Mouse (Mus musculus) liver, postnatal 0 days (tissue): Measurements from ENCODE around the gene Ocel1. TPM values are rescaled to one million over a fixed set of nuclear protein-coding genes. Genes with fewer than 3 reads are reported as not detected.

Experiments used
- ATAC-seq: fragments of 200-750 bp; cut with Nextera tagmentation; 2 replicates; pipeline ENCODE4 v1.8.0; 2017; ENCODE audit warnings: mild to moderate bottlenecking, moderate library complexity
- DNase-seq: peaks from one replicate; pipeline ENCODE4 v3.0.0-alpha.2; 2016
- H3K27ac ChIP-seq: fragments of 300-500 bp; sonication (generic); 2 replicates; pipeline ENCODE4 v1.5.1; 2014; ENCODE audit warnings: antibody characterized with exemption, moderate library complexity, mild to moderate bottlenecking, low read depth
- H3K27me3 ChIP-seq: fragments of 300-500 bp; sonication (generic); 2 replicates; pipeline ENCODE4 v1.6.1; 2014; ENCODE audit warnings: low read length, control low read depth, mixed read lengths; ENCODE audit not compliant: insufficient read depth
- H3K36me3 ChIP-seq: fragments of 300-500 bp; sonication (generic); replicated peaks from 2 replicates; pipeline ENCODE4 v1.6.1; 2014; ENCODE audit warnings: mild to moderate bottlenecking, control low read depth, low read length, moderate library complexity, mixed read lengths; ENCODE audit not compliant: insufficient read depth
- H3K4me1 ChIP-seq: fragments of 300-500 bp; sonication (generic); 2 replicates; pipeline ENCODE4 v1.6.1; 2014; ENCODE audit warnings: antibody characterized with exemption, mild to moderate bottlenecking, control low read depth; ENCODE audit not compliant: insufficient read depth
- H3K4me2 ChIP-seq: fragments of 300-500 bp; sonication (generic); 2 replicates; pipeline ENCODE4 v1.6.1; 2014; ENCODE audit warnings: low read depth, mild to moderate bottlenecking, low read length, moderate library complexity, mixed read lengths
- H3K4me3 ChIP-seq: fragments of 300-500 bp; sonication (generic); 2 replicates; pipeline ENCODE4 v1.5.1; 2014; ENCODE audit warnings: low read depth, low read length
- H3K9ac ChIP-seq: fragments of 300-500 bp; sonication (generic); replicated peaks from 2 replicates; pipeline ENCODE4 v1.6.1; 2014; ENCODE audit warnings: mild to moderate bottlenecking, moderate library complexity
- H3K9me3 ChIP-seq: fragments of 300-500 bp; sonication (generic); 2 replicates; pipeline ENCODE4 v1.6.1; 2016; ENCODE audit warnings: mild to moderate bottlenecking, control low read depth, low read length, mixed read lengths
- CTCF ChIP-seq: sonication (generic); IDR thresholded peaks from 2 replicates; pipeline ENCODE4 v1.5.1; 2016; ENCODE audit warnings: antibody characterized with exemption, low read depth
- EP300 ChIP-seq: IDR thresholded peaks from 2 replicates; pipeline ENCODE4 v1.6.1; 2016; ENCODE audit warnings: antibody characterized with exemption, low read depth, mild to moderate bottlenecking
- WGBS: fragments of 180-500 bp; shearing (Covaris S2); extraction: QIAGEN DNeasy Blood & Tissue Kit; methylation state at CpG from one replicate; pipeline ENCODE4 v1.1.7; 2014; ENCODE audit not compliant: insufficient replicate concordance; 5-methylcytosine and 5-hydroxymethylcytosine counted together
- polyA plus RNA-seq: library from polyadenylated mRNA; unstranded; fragments of >200 nt; fragmentation: Nextera tagmentation; extraction: Ambion mirVana; gene quantifications from 2 replicates; pipeline ENCODE4 v1.2.1, GENCODE M21; 2015

Ocel1 gene
- polyA plus RNA-seq, 1 experiment from 2014 or later: 5.3 TPM

DNA sequence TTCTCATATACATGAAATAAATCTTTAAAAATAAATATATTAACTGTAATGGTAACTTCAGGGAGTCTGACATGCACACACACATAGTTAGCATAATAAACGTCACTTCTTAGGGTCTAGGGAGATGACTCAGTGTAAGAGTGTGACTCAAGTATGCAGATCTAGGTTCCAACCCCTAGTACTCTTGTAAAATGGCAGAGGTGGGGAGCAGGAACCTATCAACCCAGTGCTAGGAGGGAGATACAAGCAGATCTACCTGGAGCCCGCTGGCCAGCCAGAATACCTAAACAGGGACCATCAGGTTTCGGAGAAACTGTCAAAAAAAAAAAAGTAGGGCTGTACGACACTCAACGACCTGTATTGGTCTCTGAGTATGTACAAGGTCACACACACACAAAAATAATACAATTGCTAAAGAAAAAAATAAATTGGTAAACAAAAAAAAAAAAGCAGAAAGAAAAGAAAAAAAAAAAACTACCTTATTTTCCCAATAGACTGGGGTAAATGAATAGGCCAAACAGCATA is 325 bp upstream of the Ocel1 start:
- peak overlapping the region; percentile 67 for H3K4me2 ChIP-seq
- H3K4me3 ChIP-seq: peak overlapping the region; percentile 58
- 8% methylated on average over 5 of the region's 5 CpGs for WGBS
- no peaks in the 10 kb centered on the region for H3K9me3 ChIP-seq
- ATAC-seq (no peak), DNase-seq (no peak)
- peak overlapping the region; percentile 60 for H3K9ac ChIP-seq
- peaks cover 27% of the 10 kb centered on the region for H3K4me1 ChIP-seq
- no peaks in the 10 kb centered on the region for H3K27me3 ChIP-seq
- TF ChIP-seq EP300: no peak
- TF ChIP-seq CTCF: no peak
- peak overlapping the region; percentile 77 for H3K27ac ChIP-seq
- H3K36me3 ChIP-seq: peaks cover 36% of the 10 kb centered on the region

- WGBS: 86% methylated on average over 12 of the region's 12 CpGs
- TF ChIP-seq CTCF (no peak), EP300 (no peak)
- H3K4me3 ChIP-seq: no peak overlapping the region
- no peak overlapping the region for H3K4me2 ChIP-seq
- H3K4me1 ChIP-seq: peaks cover 33% of the 10 kb centered on the region
- DNase-seq (no peak), ATAC-seq (no peak)
- no peak overlapping the region for H3K9ac ChIP-seq
- H3K9me3 ChIP-seq: no peaks in the 10 kb centered on the region
- H3K36me3 ChIP-seq: peaks cover 38% of the 10 kb centered on the region
- no peak overlapping the region for H3K27ac ChIP-seq
- no peaks in the 10 kb centered on the region for H3K27me3 ChIP-seq
Observed at GRCm38 (mm10) chr8:71372427-71372826, 1.3 kb downstream of the Ocel1 start.

GRCm38 (mm10) chr8:71373000-71373399 is 1.9 kb downstream of the Ocel1 start:
- H3K9ac ChIP-seq: no peak overlapping the region
- H3K4me2 ChIP-seq: no peak overlapping the region
- WGBS: 87% methylated on average over 3 of the region's 3 CpGs
- H3K27ac ChIP-seq: no peak overlapping the region
- peaks cover 42% of the 10 kb centered on the region for H3K36me3 ChIP-seq
- DNase-seq (no peak), ATAC-seq (no peak)
- H3K4me1 ChIP-seq: peaks cover 30% of the 10 kb centered on the region
- H3K9me3 ChIP-seq: no peaks in the 10 kb centered on the region
- no peaks in the 10 kb centered on the region for H3K27me3 ChIP-seq
- H3K4me3 ChIP-seq: no peak overlapping the region
- 0 out of 2 replicates have a peak, but pooled peaks have one; percentile 5 for TF ChIP-seq CTCF
- TF ChIP-seq EP300: no peak

DNA sequence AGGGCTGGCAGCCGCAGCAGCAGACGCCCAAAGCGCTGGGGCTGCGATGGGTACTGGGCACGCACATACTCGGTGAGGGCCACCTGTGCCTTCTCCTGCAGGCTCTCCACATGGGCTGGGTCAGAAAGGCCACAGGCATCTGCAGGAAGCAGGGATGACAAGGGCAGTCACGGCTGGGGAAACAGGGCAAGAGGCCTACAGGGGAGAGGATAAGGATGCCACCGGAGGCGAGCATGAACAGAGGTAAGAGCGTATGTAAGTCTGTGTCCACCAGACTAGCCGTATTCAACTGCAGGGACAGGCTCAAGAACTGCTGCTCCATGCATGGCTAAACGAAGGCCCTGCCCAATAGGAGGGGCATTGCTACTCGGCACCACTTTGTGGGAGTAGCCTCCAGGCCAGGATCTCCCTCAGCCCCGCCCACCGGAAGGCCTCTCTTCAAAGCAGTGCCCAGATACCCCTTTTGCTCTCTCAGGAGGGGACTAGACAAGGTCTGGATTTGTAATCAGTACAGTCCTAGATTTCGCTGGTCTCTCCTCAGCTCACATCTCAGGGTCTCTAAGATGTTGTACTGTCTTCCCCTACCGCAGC is 3.6 kb downstream of the Ocel1 start:
- H3K27ac ChIP-seq: no peak overlapping the region
- H3K4me1 ChIP-seq: peaks cover 33% of the 10 kb centered on the region
- 73% methylated on average over 17 of the region's 17 CpGs for WGBS
- H3K27me3 ChIP-seq: no peaks in the 10 kb centered on the region; the same call in 1 of the 2 replicates
- no peak for TF ChIP-seq EP300
- H3K4me3 ChIP-seq: no peak overlapping the region
- H3K9ac ChIP-seq: no peak overlapping the region
- no peak overlapping the region for H3K4me2 ChIP-seq
- peak; percentile 40 for DNase-seq
- ATAC-seq: no peak
- no peaks in the 10 kb centered on the region for H3K9me3 ChIP-seq
- peaks cover 32% of the 10 kb centered on the region for H3K36me3 ChIP-seq

- H3K27me3 ChIP-seq: peaks cover 9% of the 10 kb centered on the region
- H3K4me3 ChIP-seq: peak overlapping the region; percentile 15
- DNase-seq (peak; percentile 88), ATAC-seq (peak; percentile 43)
- 26% methylated on average over 61 of the region's 74 CpGs for WGBS
- no peak overlapping the region for H3K27ac ChIP-seq
- H3K9me3 ChIP-seq: no peaks in the 10 kb centered on the region
- TF ChIP-seq EP300: no peak
- TF ChIP-seq CTCF: 0 out of 2 replicates have a peak, but pooled peaks have one; percentile 21
- peak overlapping the region; percentile 65 for H3K4me2 ChIP-seq
- H3K4me1 ChIP-seq: peaks cover 28% of the 10 kb centered on the region
- H3K36me3 ChIP-seq: peaks cover 30% of the 10 kb centered on the region
- H3K9ac ChIP-seq: 0 out of 2 replicates have a peak overlapping the region, but pooled peaks have one; percentile 21
Observed at GRCm38 (mm10) chr8:71375581-71376422, 4.7 kb downstream of the Ocel1 start.

- Histone ChIP-seq H3K4me3 (no peak overlapping the region), H3K27ac (no peak overlapping the region), H3K9ac (no peak overlapping the region), H3K4me1 (peaks cover 28% of the 10 kb centered on the region), H3K9me3 (no peaks in the 10 kb centered on the region), H3K27me3 (peaks cover 16% of the 10 kb centered on the region), H3K36me3 (peaks cover 30% of the 10 kb centered on the region), H3K4me2 (peak overlapping the region; percentile 65; the same call in 1 of the 2 replicates)
- WGBS: 65% methylated on average over 8 of the region's 8 CpGs
- TF ChIP-seq EP300 (no peak), CTCF (no peak)
- no peak for ATAC-seq
- no peak for DNase-seq
Observed at GRCm38 (mm10) chr8:71376423-71377030, 5.4 kb downstream of the Ocel1 start.
